Mouse (Mus musculus) E14TG2a.4 (cell line): ENCODE data around the gene Sh2b3.

Experiments used
- CTCF ChIP-seq: conservative IDR thresholded peaks from 2 replicates; pipeline ENCODE4 v1.5.1; 2014; ENCODE audit warnings: low read length
- NANOG ChIP-seq: IDR thresholded peaks from 2 replicates; pipeline ENCODE4 v1.6.1; 2014; ENCODE audit warnings: borderline replicate concordance, low read length, mixed read lengths
- POU5F1 ChIP-seq: IDR thresholded peaks from 2 replicates; pipeline ENCODE4 v1.6.1; 2014; ENCODE audit warnings: low read length, borderline replicate concordance

GRCm38 (mm10) chr5:121883356-121883755 is 45.9 kb upstream of the Sh2b3 start:
- TF ChIP-seq CTCF (no peak), POU5F1 (no peak), NANOG (no peak)
